Mouse (Mus musculus) megakaryocyte, embryonic 14.5 days (primary cell): ENCODE measurements around the gene Dsp. TPM values are rescaled to one million over a fixed set of nuclear protein-coding genes. Genes with fewer than 3 reads are reported as not detected.

Source experiments
- H3K27me3 ChIP-seq: replicated peaks from 2 replicates; pipeline ENCODE3; 2012; ENCODE audit warnings: inconsistent platforms
- H3K36me3 ChIP-seq: replicated peaks from 2 replicates; pipeline ENCODE3; 2012; ENCODE audit warnings: low read length, inconsistent platforms, mixed read lengths
- H3K4me1 ChIP-seq: 2 replicates; pipeline ENCODE4 v1.6.1; 2012; ENCODE audit warnings: inconsistent platforms
- H3K4me3 ChIP-seq: replicated peaks from 2 replicates; pipeline ENCODE3; 2012; ENCODE audit warnings: moderate library complexity, mild to moderate bottlenecking, inconsistent platforms
- H3K9me3 ChIP-seq: 2 replicates; pipeline ENCODE4 v1.6.1; 2012; ENCODE audit warnings: inconsistent platforms
- FLI1 ChIP-seq: IDR thresholded peaks from 2 replicates; pipeline ENCODE4 v1.6.1; 2012; ENCODE audit warnings: low read length, inconsistent platforms, mixed read lengths
- GATA1 ChIP-seq: IDR thresholded peaks from 3 replicates; pipeline ENCODE4 v1.6.1; 2012; ENCODE audit warnings: mixed read lengths, low read length, inconsistent platforms, borderline replicate concordance
- polyA plus RNA-seq: library from polyadenylated mRNA; stranded (reverse); fragments of >175 nt; gene quantifications from 2 replicates; pipeline ENCODE4 v1.2.3, GENCODE M21; 2012; ENCODE audit warnings: low replicate concordance; ENCODE audit not compliant: insufficient read depth

The Dsp gene
- polyA plus RNA-seq, 1 experiment = 0.09 TPM

- Histone ChIP-seq H3K36me3 (no peaks in the 10 kb centered on the region), H3K9me3 (no peaks in the 10 kb centered on the region), H3K4me3 (no peak overlapping the region), H3K27me3 (peaks cover 15% of the 10 kb centered on the region), H3K4me1 (peaks cover 8% of the 10 kb centered on the region; the same call in 1 of the 2 replicates)
- TF ChIP-seq FLI1 (no peak), GATA1 (no peak)
Measured at GRCm38 (mm10) chr13:38167056-38167455, 16.0 kb downstream of the Dsp start.

GRCm38 (mm10) chr13:38170707-38171144 lies 19.6 kb downstream of the Dsp start:
- TF ChIP-seq GATA1 = no peak
- TF ChIP-seq FLI1 = no peak
- H3K36me3 ChIP-seq = no peaks in the 10 kb centered on the region
- H3K27me3 ChIP-seq = peaks cover 20% of the 10 kb centered on the region
- H3K9me3 ChIP-seq = no peaks in the 10 kb centered on the region
- peaks cover 8% of the 10 kb centered on the region for H3K4me1 ChIP-seq
- no peak overlapping the region for H3K4me3 ChIP-seq

GRCm38 (mm10) chr13:38193406-38193805 lies 42.3 kb downstream of the Dsp start:
- Histone ChIP-seq H3K27me3 (peaks cover 5% of the 10 kb centered on the region), H3K9me3 (peaks cover 54% of the 10 kb centered on the region), H3K4me3 (no peak overlapping the region), H3K36me3 (no peaks in the 10 kb centered on the region), H3K4me1 (no peaks in the 10 kb centered on the region)
- no peak for TF ChIP-seq GATA1
- TF ChIP-seq FLI1 = no peak

- TF ChIP-seq FLI1 = no peak
- no peak for TF ChIP-seq GATA1
- peaks cover 3% of the 10 kb centered on the region for H3K27me3 ChIP-seq
- H3K4me1 ChIP-seq = peaks cover 9% of the 10 kb centered on the region; the same call in 1 of the 2 replicates
Measured at GRCm38 (mm10) chr13:38201413-38201812, 50.3 kb downstream of the Dsp start.

GRCm38 (mm10) chr13:38204171-38204570 lies 53.1 kb downstream of the Dsp start:
- H3K4me3 ChIP-seq = peak overlapping the region; percentile 99
- TF ChIP-seq GATA1 (no peak), FLI1 (no peak)
- H3K27me3 ChIP-seq = peaks cover 3% of the 10 kb centered on the region
- H3K9me3 ChIP-seq = no peaks in the 10 kb centered on the region
- peaks cover 14% of the 10 kb centered on the region for H3K36me3 ChIP-seq
- H3K4me1 ChIP-seq = peaks cover 25% of the 10 kb centered on the region

More at GRCm38 (mm10) chr13:38201413-38201812, 50.3 kb downstream of the Dsp start:
- Histone ChIP-seq H3K36me3 (no peaks in the 10 kb centered on the region), H3K4me3 (no peak overlapping the region), H3K9me3 (peaks cover 14% of the 10 kb centered on the region)

- Histone ChIP-seq H3K27me3 (peaks cover 3% of the 10 kb centered on the region), H3K36me3 (peaks cover 21% of the 10 kb centered on the region), H3K4me3 (peak within 1 kb of the TSS; percentile 99), H3K9me3 (no peaks in the 10 kb centered on the region), H3K4me1 (peaks cover 29% of the 10 kb centered on the region)
- TF ChIP-seq GATA1 = no peak
- TF ChIP-seq FLI1 = no peak
Measured at GRCm38 (mm10) chr13:38204702-38205482, 53.8 kb downstream of the Dsp start, which contains the start of gene Snrnp48. Gene Snrnp48, plus strand, starts transcription at chr13:38204938.

- no peak overlapping the region for H3K4me3 ChIP-seq
- TF ChIP-seq GATA1 (no peak), FLI1 (no peak)
- peaks cover 80% of the 10 kb centered on the region for H3K36me3 ChIP-seq
- H3K4me1 ChIP-seq = peaks cover 22% of the 10 kb centered on the region
- no peaks in the 10 kb centered on the region for H3K9me3 ChIP-seq
- H3K27me3 ChIP-seq = no peaks in the 10 kb centered on the region
Measured at GRCm38 (mm10) chr13:38211122-38211521, 60.0 kb downstream of the Dsp start.

- Histone ChIP-seq H3K27me3 (no peaks in the 10 kb centered on the region), H3K36me3 (peaks cover 96% of the 10 kb centered on the region), H3K9me3 (no peaks in the 10 kb centered on the region), H3K4me1 (no peaks in the 10 kb centered on the region), H3K4me3 (no peak overlapping the region)
- no peak for TF ChIP-seq FLI1
- TF ChIP-seq GATA1 = no peak
Measured at GRCm38 (mm10) chr13:38218686-38219085, 67.6 kb downstream of the Dsp start.

GRCm38 (mm10) chr13:38220331-38220730 lies 69.2 kb downstream of the Dsp start:
- Histone ChIP-seq H3K9me3 (no peaks in the 10 kb centered on the region), H3K27me3 (no peaks in the 10 kb centered on the region), H3K36me3 (peaks cover 98% of the 10 kb centered on the region), H3K4me1 (no peaks in the 10 kb centered on the region), H3K4me3 (no peak overlapping the region)
- TF ChIP-seq FLI1 (no peak), GATA1 (no peak)

GRCm38 (mm10) chr13:38230177-38230821 lies 79.2 kb downstream of the Dsp start:
- TF ChIP-seq FLI1 (no peak), GATA1 (no peak)
- Histone ChIP-seq H3K4me1 (no peaks in the 10 kb centered on the region), H3K27me3 (peaks cover 1% of the 10 kb centered on the region), H3K36me3 (peaks cover 43% of the 10 kb centered on the region), H3K9me3 (peaks cover 12% of the 10 kb centered on the region), H3K4me3 (no peak overlapping the region)
